Mouse (Mus musculus) cerebellum, adult 2 months (tissue): ENCODE results near the gene Pde11a. TPM values are rescaled to one million over a fixed set of nuclear protein-coding genes. Genes with fewer than 3 reads are reported as not detected.

ENCODE experiments used
- DNase-seq, 2 experiments: peaks; one replicate each; pipeline ENCODE4 v3.0.0; 2021
- H3K27ac ChIP-seq: fragments of 200-500 bp; 2 replicates; pipeline ENCODE4 v1.5.1; 2012; ENCODE audit warnings: low read length, control low read depth, inconsistent platforms; ENCODE audit not compliant: insufficient read depth
- H3K27me3 ChIP-seq: fragments of 200-500 bp; 2 replicates; pipeline ENCODE4 v1.6.1; 2012; ENCODE audit warnings: inconsistent platforms, mild to moderate bottlenecking, low read length, moderate library complexity; ENCODE audit not compliant: control insufficient read depth, insufficient read depth
- H3K4me1 ChIP-seq: fragments of 200-500 bp; 2 replicates; pipeline ENCODE4 v1.6.1; 2011; ENCODE audit warnings: low read length; ENCODE audit not compliant: control insufficient read depth, insufficient read depth
- H3K4me3 ChIP-seq: fragments of 200-500 bp; replicated peaks from 2 replicates; pipeline ENCODE3; 2011; ENCODE audit warnings: mild to moderate bottlenecking, low read depth, low read length, control low read depth; ENCODE audit not compliant: insufficient read depth
- CTCF ChIP-seq: fragments of 200-500 bp; IDR thresholded peaks from 2 replicates; pipeline ENCODE4 v1.5.1; 2011; ENCODE audit warnings: low read depth, mild to moderate bottlenecking, control low read depth, low read length, moderate library complexity, borderline replicate concordance; ENCODE audit not compliant: insufficient read depth
- POLR2A ChIP-seq: fragments of 200-500 bp; IDR thresholded peaks from 2 replicates; pipeline ENCODE4 v1.6.1; 2011; ENCODE audit warnings: low read length, control low read depth, borderline replicate concordance; ENCODE audit not compliant: insufficient read depth
- WGBS: fragments of 180-500 bp; shearing (Covaris S2); methylation state at CpG from one replicate; pipeline ENCODE4 v1.1.7; 2018; 5-methylcytosine and 5-hydroxymethylcytosine counted together
- polyA plus RNA-seq: library from polyadenylated mRNA; depleted of rRNA; stranded (reverse); fragments of >200 nt; gene quantifications from 2 replicates; pipeline ENCODE4 v1.2.3, GENCODE M21; 2012; rRNA removed

The Pde11a gene
- polyA plus RNA-seq, 1 experiment, result 0.79 TPM

- H3K4me3 ChIP-seq, result no peak overlapping the region
- WGBS, result 21% methylated on average over 18 of the region's 18 CpGs
- no peak overlapping the region for H3K27ac ChIP-seq
- DNase-seq, result no peak
- H3K4me1 ChIP-seq, result peaks cover 3% of the 10 kb centered on the region; the same call in 1 of the 2 replicates
- H3K27me3 ChIP-seq, result no peaks in the 10 kb centered on the region; the same call in 1 of the 2 replicates
- no peak for TF ChIP-seq POLR2A
Measured at GRCm38 (mm10) chr2:75959183-75959849, 379.3 kb downstream of the Pde11a start.

GRCm38 (mm10) chr2:75955709-75956108 is 382.9 kb downstream of the Pde11a start:
- WGBS, result 67% methylated on average over 14 of the region's 14 CpGs
- H3K27me3 ChIP-seq, result no peaks in the 10 kb centered on the region; the same call in 1 of the 2 replicates
- H3K4me3 ChIP-seq, result no peak overlapping the region
- peaks cover 3% of the 10 kb centered on the region; the same call in 1 of the 2 replicates for H3K4me1 ChIP-seq
- TF ChIP-seq POLR2A, result no peak
- TF ChIP-seq CTCF, result no peak
- no peak for DNase-seq
- H3K27ac ChIP-seq, result no peak overlapping the region

GRCm38 (mm10) chr2:75953320-75953719 is 385.3 kb downstream of the Pde11a start:
- 35% methylated on average over 5 of the region's 5 CpGs for WGBS
- Histone ChIP-seq H3K4me1 (no peaks in the 10 kb centered on the region), H3K27me3 (no peaks in the 10 kb centered on the region), H3K27ac (no peak overlapping the region), H3K4me3 (no peak overlapping the region)
- TF ChIP-seq CTCF (no peak), POLR2A (no peak)
- no peak for DNase-seq

GRCm38 (mm10) chr2:75950685-75951084 is 387.9 kb downstream of the Pde11a start:
- Histone ChIP-seq H3K4me1 (no peaks in the 10 kb centered on the region), H3K27ac (no peak overlapping the region)
- 89% methylated on average over 8 of the region's 8 CpGs for WGBS

More at GRCm38 (mm10) chr2:75950685-75951084, 387.9 kb downstream of the Pde11a start:
- no peak for TF ChIP-seq POLR2A
- TF ChIP-seq CTCF, result no peak
- DNase-seq, result no peak
- no peak overlapping the region for H3K4me3 ChIP-seq
- H3K27me3 ChIP-seq, result no peaks in the 10 kb centered on the region

Other genes starting within 250 kb of the Pde11a start
- not detected in 2 replicates for gene Cyct, start 21.7 kb upstream of the Pde11a start, polyA plus RNA-seq
- gene Rbm45, start 31.2 kb upstream of the Pde11a start, polyA plus RNA-seq, result 23.1 and 26.0 TPM in 2 replicates
- gene Osbpl6, start 67.7 kb upstream of the Pde11a start, polyA plus RNA-seq, result 40.8 and 42.1 TPM in 2 replicates